Mouse (Mus musculus) cerebellum, adult (tissue): ENCODE results near the gene Birc3.
A peak's percentile ranks its signal among the peaks of the same experiment; 100 is the strongest.
"Not testable (repeated sequence)": the region's sequence is repeated elsewhere in the genome, so short reads cannot be mapped to it uniquely, and the experiment has no call there.

Experiments used
- ATAC-seq: cut with Nextera tagmentation; 2 replicates; pipeline ENCODE4 v1.9.2; 2017; ENCODE audit warnings: mild to moderate bottlenecking, moderate library complexity, mixed read lengths; ENCODE audit not compliant: insufficient number of reproducible peaks, low FRiP score, low TSS enrichment

The Birc3 gene

GRCm38 (mm10) chr9:7868838-7869491 is 4.0 kb downstream of the Birc3 start:
- ATAC-seq = no peak

- ATAC-seq = no peak
Observed at GRCm38 (mm10) chr9:7867981-7868380, 5.0 kb downstream of the Birc3 start.

- not testable (repeated sequence) for ATAC-seq
Observed at GRCm38 (mm10) chr9:7866981-7867380, 6.0 kb downstream of the Birc3 start.

GRCm38 (mm10) chr9:7860976-7861375 is 12.0 kb downstream of the Birc3 start:
- no peak for ATAC-seq

GRCm38 (mm10) chr9:7855912-7856311 is 17.1 kb downstream of the Birc3 start:
- no peak for ATAC-seq

GRCm38 (mm10) chr9:7855374-7855773 is 17.6 kb downstream of the Birc3 start:
- peak; percentile 68 for ATAC-seq

- peak; percentile 96 for ATAC-seq
Observed at GRCm38 (mm10) chr9:7854196-7854595, 18.8 kb downstream of the Birc3 start.

GRCm38 (mm10) chr9:7852346-7853230 is 20.4 kb downstream of the Birc3 start:
- ATAC-seq = no peak

- no peak for ATAC-seq
Observed at GRCm38 (mm10) chr9:7851841-7852240, 21.1 kb downstream of the Birc3 start.

GRCm38 (mm10) chr9:7848191-7848590 is 24.8 kb downstream of the Birc3 start:
- ATAC-seq = no peak

- no peak for ATAC-seq
Observed at GRCm38 (mm10) chr9:7846667-7847199, 26.3 kb downstream of the Birc3 start.

- ATAC-seq = no peak
Observed at GRCm38 (mm10) chr9:7845216-7845895, 27.6 kb downstream of the Birc3 start.

- ATAC-seq = no peak
Observed at GRCm38 (mm10) chr9:7841221-7841620, 31.8 kb downstream of the Birc3 start.

GRCm38 (mm10) chr9:7837806-7838440 is 35.1 kb downstream of the Birc3 start:
- ATAC-seq = no peak

GRCm38 (mm10) chr9:7836905-7837805 is 35.8 kb downstream of the Birc3 start, which contains the start of gene Birc2:
Birc2 (minus strand) TSS chr9:7837064.
- peak; percentile 97 for ATAC-seq

- ATAC-seq = peak; percentile 19; the same call in 1 of the 2 replicates
Observed at GRCm38 (mm10) chr9:7836331-7836730, 36.7 kb downstream of the Birc3 start.

GRCm38 (mm10) chr9:7835302-7835701 is 37.7 kb downstream of the Birc3 start:
- no peak for ATAC-seq

GRCm38 (mm10) chr9:7833421-7833820 is 39.6 kb downstream of the Birc3 start:
- ATAC-seq = no peak
